Mouse (Mus musculus) Patski (cell line): Measurements from ENCODE around the gene Dock6. TPM values are rescaled to one million over a fixed set of nuclear protein-coding genes. Genes with fewer than 3 reads are reported as not detected.

Experiments used
- ATAC-seq: fragments of 100-300 bp; one replicate; pipeline ENCODE4 v1.8.0; 2021
- CTCF ChIA-PET: fragments of 350-600 bp; sonication (Branson Sonifier 250); formaldehyde crosslinking; loops from one replicate; lab custom pipeline; 2022; ENCODE audit warnings: inconsistent platforms; lab: Charles Lee
- POLR2A ChIA-PET: fragments of 350-600 bp; sonication (Branson Sonifier 250); formaldehyde crosslinking; loops from one replicate; lab custom pipeline; 2022; ENCODE audit warnings: antibody characterized with exemption, inconsistent platforms; lab: Charles Lee
- DNase-seq: peaks from one replicate; pipeline ENCODE4 v3.0.0-alpha.2; 2011; ENCODE audit warnings: low read depth, low spot score
- H3K27me3 ChIP-seq: fragments of 371-371 bp; one replicate; pipeline ENCODE4 v1.5.1; 2021
- CTCF ChIP-seq: fragments of 100-300 bp; IDR thresholded peaks from one replicate; pipeline ENCODE4 v1.5.1; 2021
- in situ Hi-C: fragments of 300-500 bp; cut with MboI; formaldehyde crosslinking; loops from 3 replicates; pipeline ENCODE4 v1.11.1; 2018; ENCODE audit warnings: low pct_unique_long_range_greater_than_20kb, mixed read lengths
- polyA plus RNA-seq: library from polyadenylated mRNA; unstranded; gene quantifications from one replicate; pipeline ENCODE4 v1.2.3, GENCODE M21; 2021

The Dock6 gene
- polyA plus RNA-seq, 1 experiment from 2014 or later: 36.1 TPM

- in situ Hi-C loops: loop anchor here (5.0 to 10.0 kb wide), 2 partner anchors 50 to 122 kb away; no protein-coding TSS in a partner anchor
- DNase-seq (peak; percentile 64), ATAC-seq (peak; percentile 6)
- no peak for TF ChIP-seq CTCF
- CTCF ChIA-PET: interaction anchor here (0.7 to 2.1 kb wide), 6 partner anchors 9 to 181 kb away, joined by 3 to 7 read pairs (median 3); no protein-coding TSS in a partner anchor
- no peaks in the 10 kb centered on the region for H3K27me3 ChIP-seq
- POLR2A ChIA-PET: interaction anchor here (1.4 kb wide), 1 partner anchor 9 kb away, joined by 4 read pairs; no protein-coding TSS in a partner anchor
Observed at GRCm38 (mm10) chr9:21752252-21752792, 100.1 kb downstream of the Dock6 start.

DNA sequence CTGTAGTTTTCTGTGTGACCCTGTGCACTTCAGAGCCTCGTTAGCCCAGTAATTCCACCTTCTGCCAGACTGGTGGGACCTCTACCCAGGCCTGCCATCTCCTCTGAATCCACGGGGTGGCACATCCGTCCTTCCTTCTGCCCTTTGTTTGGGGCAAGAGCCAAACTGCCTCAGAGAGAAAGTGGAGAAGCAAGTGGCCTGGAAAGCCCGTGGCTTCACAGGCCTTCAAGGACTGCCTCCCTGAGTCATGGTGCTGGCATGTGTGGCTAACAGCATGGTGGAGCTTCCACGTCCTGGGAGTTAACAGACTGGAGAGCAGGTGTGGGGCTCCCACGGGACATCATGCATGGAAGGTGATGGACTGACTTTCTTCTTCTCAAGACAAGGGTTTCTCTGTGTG, 101.1 kb downstream of the Dock6 start:
- ATAC-seq (peak; percentile 82), DNase-seq (peak; percentile 83)
- ChIA-PET CTCF (interaction anchor here (0.7 to 2.1 kb wide), 5 partner anchors 10 to 130 kb away, joined by 3 to 7 read pairs (median 3); partner anchors contain the start of gene Angptl8), POLR2A (interaction anchor here (1.4 kb wide), 1 partner anchor 10 kb away, joined by 4 read pairs; no protein-coding TSS in a partner anchor)
- no peak for TF ChIP-seq CTCF
- H3K27me3 ChIP-seq: no peaks in the 10 kb centered on the region
- in situ Hi-C loops: loop anchor here (5.0 to 10.0 kb wide), 2 partner anchors 51 to 123 kb away; no protein-coding TSS in a partner anchor

- DNase-seq: no peak
- TF ChIP-seq CTCF: no peak
Observed at GRCm38 (mm10) chr9:21750370-21750769, 102.1 kb downstream of the Dock6 start.

More at GRCm38 (mm10) chr9:21750370-21750769, 102.1 kb downstream of the Dock6 start:
- in situ Hi-C loops: loop anchor here (5.0 to 10.0 kb wide), 2 partner anchors 52 to 124 kb away; no protein-coding TSS in a partner anchor
- no peak for ATAC-seq
- ChIA-PET CTCF (interaction anchor here (1.0 to 1.5 kb wide), 3 partner anchors 11 to 54 kb away, joined by 3 to 6 read pairs (median 6); no protein-coding TSS in a partner anchor), POLR2A (interaction anchor here (0.9 kb wide), 1 partner anchor 31 kb away, joined by 3 read pairs; no protein-coding TSS in a partner anchor)
- H3K27me3 ChIP-seq: no peaks in the 10 kb centered on the region

Other genes with a start within 250 kb of the Dock6 start
- gene Smarca4, start 236.5 kb downstream of the Dock6 start, polyA plus RNA-seq: 89.3 TPM
- gene Ldlr, start 129.2 kb downstream of the Dock6 start, polyA plus RNA-seq: 38.4 TPM
- 38.3 TPM for gene Spc24, start 92.3 kb downstream of the Dock6 start, polyA plus RNA-seq
- 62.4 TPM for gene Kank2, start 53.9 kb downstream of the Dock6 start, polyA plus RNA-seq
- gene Angptl8, start 17.1 kb downstream of the Dock6 start, polyA plus RNA-seq: 15.2 TPM
- gene Rab3d, start 65.6 kb upstream of the Dock6 start, polyA plus RNA-seq: 22.1 TPM
- gene Ccdc159, start 74.8 kb upstream of the Dock6 start, polyA plus RNA-seq: 12.2 TPM
- gene Tmem205, start 74.9 kb upstream of the Dock6 start, polyA plus RNA-seq: 54.8 TPM
- gene Plppr2, start 84.4 kb upstream of the Dock6 start, polyA plus RNA-seq: 22.1 TPM
- 14.0 TPM for gene Swsap1, start 103.1 kb upstream of the Dock6 start, polyA plus RNA-seq
- 8.5 TPM for gene Epor, start 110.9 kb upstream of the Dock6 start, polyA plus RNA-seq
- 41.7 TPM for gene Rgl3, start 136.8 kb upstream of the Dock6 start, polyA plus RNA-seq
- 7.5 TPM for gene Ccdc151, start 150.0 kb upstream of the Dock6 start, polyA plus RNA-seq
- gene Prkcsh, start 150.2 kb upstream of the Dock6 start, polyA plus RNA-seq: 276 TPM
- 0.10 TPM for gene Elavl3, start 199.4 kb upstream of the Dock6 start, polyA plus RNA-seq
- not detected for gene Gm49318, start 218.6 kb upstream of the Dock6 start, polyA plus RNA-seq
- 10.9 TPM for gene Zfp653, start 218.7 kb upstream of the Dock6 start, polyA plus RNA-seq
- 44.3 TPM for gene Ecsit, start 232.8 kb upstream of the Dock6 start, polyA plus RNA-seq
- 408 TPM for gene Cnn1, start 246.6 kb upstream of the Dock6 start, polyA plus RNA-seq